Mouse (Mus musculus): ENCODE data around the gene Syn3.

- TF ChIP-seq CTCF (IDR thresholded peaks at IDR 0.05; ENCODE audit: borderline replicate concordance, extremely low read depth, insufficient read depth, insufficient read length): no peak
- no peak for TF ChIP-seq POLR2A (IDR thresholded peaks at IDR 0.05; ENCODE audit: borderline replicate concordance, extremely low read depth, insufficient read depth, insufficient read length, poor library complexity, severe bottlenecking)
These were observed 183.2 kb downstream of the Syn3 start for GRCm38 (mm10) chr10:86315513-86315912.
